Mouse (Mus musculus) adrenal gland (tissue): ENCODE measurements around the gene Opn4.

Source experiments
- intact Hi-C: fragments of 180-260 bp; cut with DNase I; formaldehyde crosslinking; loops from one replicate; pipeline ENCODE4 v1.15.1; 2025

The Opn4 gene

GRCm38 (mm10) chr14:34591741-34592535, 8.0 kb downstream of the Opn4 start:
- intact Hi-C loops = no loop called here

GRCm38 (mm10) chr14:34590743-34591675, 8.9 kb downstream of the Opn4 start:
- intact Hi-C loops = no loop called here

- intact Hi-C loops = no loop called here
Measured at GRCm38 (mm10) chr14:34590017-34590570, 9.8 kb downstream of the Opn4 start.

- intact Hi-C loops = no loop called here
Measured at GRCm38 (mm10) chr14:34589185-34589713, 10.7 kb downstream of the Opn4 start.

- intact Hi-C loops = no loop called here
Measured at GRCm38 (mm10) chr14:34588498-34588897, 11.4 kb downstream of the Opn4 start, which contains the start of gene Ldb3. Gene Ldb3, minus strand, starts transcription at chr14:34588682.

GRCm38 (mm10) chr14:34588005-34588404, 11.9 kb downstream of the Opn4 start:
- intact Hi-C loops = no loop called here

DNA sequence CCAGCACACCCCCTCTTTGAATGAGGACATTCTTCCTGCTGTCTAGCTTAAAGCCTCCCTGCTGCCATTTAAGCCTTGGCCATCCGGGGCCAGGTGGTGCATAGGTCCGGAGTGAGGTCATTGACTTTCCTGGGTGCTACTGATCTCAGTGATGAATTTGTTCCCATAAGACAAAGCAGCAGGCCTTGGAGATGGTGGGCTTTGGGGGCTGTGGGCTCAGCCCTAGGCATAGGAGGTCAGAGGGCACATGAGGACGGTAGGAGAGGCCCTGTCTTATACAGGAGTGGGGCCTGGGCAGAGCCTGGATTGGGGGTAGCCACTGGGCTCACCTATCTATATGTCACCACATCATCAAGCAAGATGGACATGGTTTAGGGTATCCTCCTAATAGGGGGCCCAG, 13.1 kb downstream of the Opn4 start:
- intact Hi-C loops = no loop called here

- intact Hi-C loops = no loop called here
Measured at GRCm38 (mm10) chr14:34585358-34586105, 14.4 kb downstream of the Opn4 start.

GRCm38 (mm10) chr14:34582740-34583427, 17.1 kb downstream of the Opn4 start:
- intact Hi-C loops = no loop called here

DNA sequence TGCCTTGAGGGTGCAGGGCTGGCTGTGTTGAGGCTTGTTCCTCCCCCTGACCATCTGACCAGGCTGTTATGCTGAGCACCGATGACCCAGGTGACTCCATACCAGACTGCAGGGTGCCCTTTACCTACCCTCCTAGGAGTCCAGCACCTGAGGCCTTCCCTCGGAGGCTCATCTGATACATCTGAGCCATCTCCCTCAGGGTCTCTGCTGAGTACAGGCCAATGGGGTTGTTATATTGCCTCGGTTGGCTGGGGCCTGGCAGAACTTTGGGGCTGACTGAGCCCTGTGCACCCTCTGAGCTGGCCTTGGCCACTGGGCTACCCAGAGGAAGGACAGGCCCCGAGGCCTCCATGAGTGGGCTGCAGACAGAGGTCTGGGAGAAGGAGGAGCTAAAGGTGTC, 23.1 kb downstream of the Opn4 start:
- intact Hi-C loops = no loop called here

DNA sequence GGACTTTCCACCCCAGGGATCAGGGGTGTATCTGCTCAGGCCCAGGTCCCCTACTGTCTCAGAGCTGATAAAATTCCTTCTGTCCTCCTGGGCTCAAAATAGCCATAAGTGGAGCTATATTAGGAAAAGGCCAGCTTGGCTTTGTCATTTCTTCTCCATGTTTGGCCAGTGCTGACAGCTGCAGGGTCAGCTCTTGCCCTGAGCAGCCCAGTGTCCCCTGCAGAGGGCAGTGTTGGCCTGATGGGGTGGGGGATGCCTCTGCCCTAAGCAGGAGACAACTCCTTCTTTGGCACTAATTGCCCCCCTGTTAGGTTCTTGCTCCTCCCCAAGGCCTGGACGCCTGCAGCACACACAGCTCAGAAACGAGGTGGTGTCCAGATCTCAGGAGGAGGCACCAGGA, 25.9 kb downstream of the Opn4 start:
- intact Hi-C loops = loop anchor here (5.0 kb wide), 1 partner anchor 202 kb away; the partner anchor contains the start of gene Sncg

DNA sequence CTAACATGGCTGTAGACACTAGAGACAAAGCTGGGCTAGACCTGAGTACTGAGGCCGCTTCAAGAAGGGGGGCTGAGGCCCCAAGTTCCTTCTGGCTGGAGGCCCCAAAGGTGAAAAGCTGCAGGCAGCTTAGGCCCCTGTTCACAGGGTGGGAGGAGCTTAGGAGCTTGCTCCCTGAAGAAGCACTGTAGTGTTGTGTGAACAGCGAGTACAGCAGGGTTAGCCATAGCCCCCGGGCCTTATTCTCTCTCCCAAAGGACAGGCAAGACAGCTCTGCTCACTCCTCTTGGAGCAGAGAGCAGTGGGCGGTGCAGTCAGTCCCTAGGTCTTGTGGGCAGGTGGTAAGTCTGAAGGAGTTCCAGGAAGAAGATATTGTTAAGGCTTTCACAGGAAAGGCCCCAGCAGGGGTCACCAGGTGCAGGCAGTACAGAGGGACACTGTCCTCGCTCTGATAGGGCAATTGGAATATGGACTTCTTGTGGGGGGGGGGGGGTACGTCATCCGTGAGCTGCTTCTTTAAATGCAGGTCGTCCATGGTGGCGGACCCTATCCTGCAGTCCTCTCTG, 26.5 kb downstream of the Opn4 start:
- intact Hi-C loops = loop anchor here (5.0 kb wide), 1 partner anchor 201 kb away; the partner anchor contains the start of gene Sncg

DNA sequence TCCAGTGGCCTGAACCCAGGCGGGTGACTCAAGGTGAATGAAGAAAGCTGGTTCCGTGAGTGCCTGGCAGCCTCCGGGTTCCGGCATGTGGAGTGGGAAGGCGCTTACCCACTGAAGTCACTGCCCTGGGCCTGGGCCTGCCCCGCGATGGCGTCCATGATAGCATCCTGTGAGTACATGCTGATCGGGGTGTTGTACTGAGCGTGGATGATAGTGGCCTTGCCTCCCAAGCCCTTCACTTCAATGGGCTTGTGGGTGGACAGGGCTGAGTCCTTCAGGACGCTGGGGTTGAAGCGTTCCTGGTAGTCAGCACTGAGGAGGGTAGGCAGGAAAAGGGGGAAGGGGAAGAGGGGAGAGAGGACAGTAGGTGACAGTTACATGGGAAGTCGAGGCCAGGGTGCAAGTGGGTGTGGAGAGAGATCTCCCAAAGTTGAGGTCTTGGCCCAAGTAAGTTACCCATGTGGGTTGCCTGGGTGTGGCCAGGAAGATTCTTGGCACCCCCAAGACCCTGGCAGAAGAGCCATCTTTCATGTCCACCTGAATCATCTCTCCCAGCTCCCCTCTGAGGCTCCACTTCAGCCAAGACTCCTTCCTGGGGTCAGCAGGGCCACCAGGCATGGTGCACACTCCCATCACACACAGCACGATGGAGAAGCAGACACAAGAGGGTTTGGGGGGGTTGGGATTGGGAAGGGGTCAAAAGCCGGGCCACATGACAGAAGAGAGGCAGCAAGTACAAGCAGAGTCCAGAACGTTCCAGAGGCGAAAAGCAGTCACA, 28.1 kb downstream of the Opn4 start:
- intact Hi-C loops = loop anchor here (5.0 kb wide), 1 partner anchor 199 kb away; the partner anchor contains the start of gene Sncg

DNA sequence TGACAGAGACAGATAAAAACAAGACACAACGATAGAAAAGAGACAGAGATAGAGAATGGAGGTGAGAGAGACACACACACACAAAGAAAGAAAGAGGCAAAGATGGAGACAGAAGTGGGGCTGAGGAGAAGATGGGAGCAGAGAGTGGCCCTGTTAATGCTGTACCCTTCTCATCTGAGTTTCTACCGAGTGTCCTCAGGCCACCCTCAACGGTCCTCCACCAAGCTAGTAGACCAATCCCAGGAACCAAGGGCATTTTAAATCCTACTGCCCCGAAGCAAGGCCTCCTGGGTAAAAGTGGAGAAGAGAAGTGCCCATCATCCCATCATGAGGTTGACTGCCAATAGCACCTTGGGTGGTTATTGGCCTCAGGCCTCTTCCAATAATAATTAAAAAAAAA, 29.0 kb downstream of the Opn4 start:
- intact Hi-C loops = loop anchor here (5.0 kb wide), 1 partner anchor 199 kb away; the partner anchor contains the start of gene Sncg

DNA sequence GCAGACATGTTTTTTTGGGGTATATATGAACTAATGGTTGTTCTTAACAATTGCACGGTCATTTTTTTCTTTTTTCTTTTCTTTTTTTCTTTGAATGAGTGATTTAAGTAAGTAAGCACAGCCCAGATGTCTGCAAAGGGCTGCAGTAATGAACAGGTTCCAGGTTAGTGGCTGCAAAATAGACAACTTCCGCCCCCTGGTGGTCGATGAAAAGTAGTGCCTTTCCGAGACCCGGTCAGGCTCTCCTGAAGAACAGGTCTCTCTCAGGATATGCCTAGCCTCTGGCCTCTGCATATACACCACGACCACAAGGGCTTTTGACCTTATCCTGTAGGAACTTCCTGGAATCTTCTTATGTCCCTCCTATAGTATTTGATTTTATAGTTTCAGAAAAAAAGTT, 29.6 kb downstream of the Opn4 start:
- intact Hi-C loops = loop anchor here (5.0 kb wide), 1 partner anchor 198 kb away; the partner anchor contains the start of gene Sncg

DNA sequence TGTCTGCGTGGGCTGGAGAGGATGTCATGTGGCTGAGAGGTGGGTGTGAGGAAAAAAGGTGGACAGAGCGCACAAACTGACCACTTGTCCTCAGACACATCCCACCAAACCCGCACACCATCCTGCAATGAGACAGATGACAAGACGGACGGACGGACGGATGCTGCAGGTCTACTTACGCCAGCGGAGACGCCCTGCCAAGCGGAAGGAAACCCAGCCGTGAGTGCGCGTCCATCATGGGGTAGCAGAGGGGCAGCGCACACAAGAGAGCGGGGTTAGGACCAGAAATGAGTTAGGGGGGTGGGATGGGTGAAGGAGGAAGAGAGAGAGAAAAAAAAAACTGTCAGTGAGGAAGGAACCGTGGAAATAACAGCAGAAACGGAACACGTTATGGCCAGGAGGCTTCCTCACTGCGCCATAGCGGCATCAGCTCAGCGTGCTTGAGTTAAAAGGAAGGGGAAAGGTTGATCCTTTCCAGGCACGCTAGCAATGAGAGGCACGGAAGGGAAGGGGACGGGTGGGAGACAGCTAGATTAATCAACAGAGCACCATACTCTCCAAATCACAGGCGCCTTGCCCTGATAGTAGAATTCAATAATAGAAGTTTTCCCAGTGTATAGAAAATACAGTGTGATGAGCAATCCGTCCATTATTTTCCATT, 30.3 kb downstream of the Opn4 start:
- intact Hi-C loops = loop anchor here (5.0 kb wide), 1 partner anchor 197 kb away; the partner anchor contains the start of gene Sncg

GRCm38 (mm10) chr14:34568626-34569025, 31.3 kb downstream of the Opn4 start:
- intact Hi-C loops = no loop called here

- intact Hi-C loops = no loop called here
Measured at GRCm38 (mm10) chr14:34567697-34568096, 32.2 kb downstream of the Opn4 start.
